Mouse (Mus musculus) ES-Bruce4 (cell line): Measurements from ENCODE around the gene Ndrg3.

Experiments used
- CTCF ChIP-seq: IDR thresholded peaks from one replicate; pipeline ENCODE4 v1.8.1; 2011; ENCODE audit warnings: low read depth, low read length
- POLR2A ChIP-seq: IDR thresholded peaks from one replicate; pipeline ENCODE4 v1.8.1; 2011; ENCODE audit warnings: low read length; ENCODE audit not compliant: insufficient read depth

GRCm38 (mm10) chr2:157007234-157007596, 15.4 kb upstream of the Ndrg3 start:
- TF ChIP-seq CTCF (no peak), POLR2A (no peak)
